Mouse (Mus musculus) kidney, adult 2 months (tissue): ENCODE measurements at regions not wholly inside any gene's neighbourhood (a gene's known extent, or its start where the extent isn't known, plus 50 kb on each side); places are given as distances from the start of the nearest gene placed in this dataset.

Experiments
- CTCF ChIP-seq: fragments of 200-500 bp; conservative IDR thresholded peaks from 2 replicates; pipeline ENCODE4 v1.5.1; 2011; ENCODE audit warnings: low read depth, mild to moderate bottlenecking, control low read depth, low read length, moderate library complexity, mixed read lengths; ENCODE audit not compliant: insufficient read depth, insufficient read length
- POLR2A ChIP-seq: fragments of 200-500 bp; IDR thresholded peaks from one replicate; pipeline ENCODE4 v1.6.1; 2011; ENCODE audit warnings: low read depth, low read length, control low read depth

GRCm38 (mm10) chr7:75370595-75371519, 61.8 kb upstream of the Sv2b start:
- TF ChIP-seq POLR2A (no peak), CTCF (peak; percentile 82)
